Mouse (Mus musculus): ENCODE measurements around the gene Pcgf6. TPM values are rescaled to one million over a fixed set of nuclear protein-coding genes. Genes with fewer than 3 reads are reported as not detected.

The Pcgf6 gene
- polyA plus RNA-seq, 1 experiment from 2014 or later, result 33.7 TPM

DNA sequence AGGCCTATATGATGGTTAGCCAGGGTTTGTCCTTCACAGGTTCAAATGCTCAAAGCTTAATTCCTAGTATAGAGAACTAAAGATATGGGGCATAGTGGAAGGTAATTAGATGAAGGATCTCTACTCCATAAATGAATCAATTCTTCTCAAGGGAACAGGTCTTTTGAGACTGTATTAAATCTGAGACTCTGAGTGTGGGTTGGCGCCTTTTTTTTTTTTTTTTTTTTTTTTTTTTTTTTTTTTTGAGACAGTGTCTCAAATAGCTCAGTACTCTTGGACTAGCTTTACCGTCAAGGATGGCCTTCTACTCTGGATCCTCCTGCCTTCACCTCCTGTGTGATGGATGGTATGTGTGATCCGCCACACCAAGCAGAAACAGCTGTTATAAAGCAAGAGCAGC, 14.1 kb downstream of the Pcgf6 start:
- no peaks in the 10 kb centered on the region for H3K27me3 ChIP-seq (ENCODE audit: control insufficient read depth, insufficient read depth, low read length)
- H3K9ac ChIP-seq (ENCODE audit: low read length), result no peak overlapping the region
- H3K36me3 ChIP-seq (ENCODE audit: control insufficient read depth, insufficient read depth, low read length), result peaks cover 12% of the 10 kb centered on the region; the same call in 1 of the 2 replicates
- no peak overlapping the region for H3K27ac ChIP-seq (ENCODE audit: low read depth, low read length)
- ATAC-seq (ENCODE audit: low FRiP score), result no peak
- WGBS, result 94% methylated on average over 3 of the region's 3 CpGs
- H3K4me3 ChIP-seq (ENCODE audit: low read depth, low read length), result no peak overlapping the region
- H3K4me2 ChIP-seq, result no peak overlapping the region
- H3K9me3 ChIP-seq (ENCODE audit: control insufficient read depth, low read length), result no peaks in the 10 kb centered on the region
- DNase-seq (ENCODE audit: low spot score, missing footprints), result no peak
- H3K4me1 ChIP-seq (ENCODE audit: control insufficient read depth, insufficient read depth, low read length), result no peaks in the 10 kb centered on the region

GRCm38 (mm10) chr19:47034916-47035315, 15.8 kb downstream of the Pcgf6 start:
- peaks cover 12% of the 10 kb centered on the region; the same call in 1 of the 2 replicates for H3K36me3 ChIP-seq (ENCODE audit: control insufficient read depth, insufficient read depth, low read length)

DNA sequence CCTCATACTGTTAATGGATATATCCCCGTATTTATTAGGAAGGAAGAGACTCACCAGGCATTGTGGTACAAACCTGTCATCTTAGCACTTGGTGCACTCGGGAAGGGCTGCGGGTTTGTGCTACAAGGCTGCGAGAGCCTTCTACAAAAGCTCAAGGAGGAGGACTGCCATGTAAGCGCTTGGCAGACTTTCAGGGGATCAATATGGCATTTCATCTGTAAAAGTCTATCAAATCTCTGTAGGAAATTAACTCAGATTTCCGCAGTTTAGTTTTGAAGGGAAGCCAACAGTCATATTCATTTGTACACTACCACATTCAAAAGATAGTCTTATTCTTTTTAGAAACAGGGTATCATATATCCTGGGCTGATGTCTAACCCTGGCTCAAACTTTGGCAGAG, 18.9 kb downstream of the Pcgf6 start:
- no peak for DNase-seq (ENCODE audit: low spot score, missing footprints)
- ATAC-seq (ENCODE audit: low FRiP score), result no peak
- no peaks in the 10 kb centered on the region for H3K27me3 ChIP-seq (ENCODE audit: control insufficient read depth, insufficient read depth, low read length)

More at GRCm38 (mm10) chr19:47034916-47035315, 15.8 kb downstream of the Pcgf6 start:
- no peak for ATAC-seq (ENCODE audit: low FRiP score)
- Histone ChIP-seq H3K27ac (ENCODE audit: low read depth, low read length) (no peak overlapping the region), H3K9ac (ENCODE audit: low read length) (no peak overlapping the region), H3K4me2 (no peak overlapping the region), H3K27me3 (ENCODE audit: control insufficient read depth, insufficient read depth, low read length) (no peaks in the 10 kb centered on the region), H3K9me3 (ENCODE audit: control insufficient read depth, low read length) (no peaks in the 10 kb centered on the region), H3K4me1 (ENCODE audit: control insufficient read depth, insufficient read depth, low read length) (no peaks in the 10 kb centered on the region), H3K4me3 (ENCODE audit: low read depth, low read length) (no peak overlapping the region)
- peak; percentile 14 for DNase-seq (ENCODE audit: low spot score, missing footprints)
- WGBS, result 93% methylated on average over 4 of the region's 4 CpGs

DNA sequence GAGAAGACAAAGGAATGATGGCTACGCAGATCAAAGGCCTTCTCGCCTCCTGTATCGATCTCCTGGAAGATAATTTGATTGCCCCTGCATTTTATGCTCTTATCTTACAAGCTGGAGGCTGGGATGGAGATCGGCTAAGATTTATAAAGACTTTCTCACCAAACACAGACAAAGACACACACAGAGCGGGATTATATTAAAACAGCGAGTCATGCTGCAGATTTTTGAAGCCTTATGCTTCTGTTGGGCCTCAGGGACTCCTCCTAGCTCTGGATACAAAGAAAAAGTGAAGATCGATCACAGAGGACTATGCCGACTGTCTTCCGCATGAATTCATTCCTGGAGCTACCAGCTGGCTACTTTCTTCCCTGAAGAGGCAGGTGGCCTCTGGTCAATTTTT, 20.9 kb downstream of the Pcgf6 start:
- 69% methylated on average over 9 of the region's 9 CpGs for WGBS
- DNase-seq (ENCODE audit: low spot score, missing footprints) (no peak), ATAC-seq (ENCODE audit: low FRiP score) (no peak)
- Histone ChIP-seq H3K4me2 (no peak overlapping the region), H3K27ac (ENCODE audit: low read depth, low read length) (peak overlapping the region; percentile 62; the same call in 1 of the 2 replicates), H3K4me3 (ENCODE audit: low read depth, low read length) (no peak overlapping the region), H3K36me3 (ENCODE audit: control insufficient read depth, insufficient read depth, low read length) (peaks cover 3% of the 10 kb centered on the region; the same call in 1 of the 2 replicates), H3K27me3 (ENCODE audit: control insufficient read depth, insufficient read depth, low read length) (no peaks in the 10 kb centered on the region), H3K9ac (ENCODE audit: low read length) (no peak overlapping the region; the same call in 1 of the 2 replicates), H3K4me1 (ENCODE audit: control insufficient read depth, insufficient read depth, low read length) (no peaks in the 10 kb centered on the region), H3K9me3 (ENCODE audit: control insufficient read depth, low read length) (no peaks in the 10 kb centered on the region)

More for the DNA sequence above, 18.9 kb downstream of the Pcgf6 start:
- Histone ChIP-seq H3K4me2 (no peak overlapping the region), H3K4me1 (ENCODE audit: control insufficient read depth, insufficient read depth, low read length) (no peaks in the 10 kb centered on the region), H3K4me3 (ENCODE audit: low read depth, low read length) (no peak overlapping the region), H3K27ac (ENCODE audit: low read depth, low read length) (no peak overlapping the region), H3K9ac (ENCODE audit: low read length) (no peak overlapping the region), H3K9me3 (ENCODE audit: control insufficient read depth, low read length) (no peaks in the 10 kb centered on the region), H3K36me3 (ENCODE audit: control insufficient read depth, insufficient read depth, low read length) (peaks cover 6% of the 10 kb centered on the region; the same call in 1 of the 2 replicates)
- WGBS, result 94% methylated on average over 6 of the region's 6 CpGs

DNA sequence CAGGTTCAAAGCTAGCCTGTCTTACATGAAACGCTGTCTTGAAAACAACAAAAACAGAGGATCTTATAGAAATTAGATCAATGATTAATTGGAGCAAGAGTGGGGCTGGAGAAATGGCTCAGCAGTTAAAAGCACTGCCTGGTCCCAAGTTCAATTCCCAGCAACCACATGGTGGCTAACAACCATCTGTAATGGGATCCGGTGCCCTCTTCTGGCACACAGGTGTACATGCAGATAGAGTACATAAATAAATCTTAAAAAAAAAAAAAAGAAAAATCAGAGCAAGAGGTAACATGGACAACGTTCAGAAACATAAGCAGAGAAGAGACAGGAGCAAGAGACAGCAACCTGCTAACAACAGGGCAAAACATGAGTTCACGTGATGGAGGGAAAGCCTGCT, 24.2 kb downstream of the Pcgf6 start:
- Histone ChIP-seq H3K27ac (ENCODE audit: low read depth, low read length) (no peak overlapping the region), H3K4me1 (ENCODE audit: control insufficient read depth, insufficient read depth, low read length) (no peaks in the 10 kb centered on the region), H3K27me3 (ENCODE audit: control insufficient read depth, insufficient read depth, low read length) (no peaks in the 10 kb centered on the region), H3K36me3 (ENCODE audit: control insufficient read depth, insufficient read depth, low read length) (no peaks in the 10 kb centered on the region), H3K9me3 (ENCODE audit: control insufficient read depth, low read length) (no peaks in the 10 kb centered on the region), H3K9ac (ENCODE audit: low read length) (no peak overlapping the region), H3K4me3 (ENCODE audit: low read depth, low read length) (no peak overlapping the region), H3K4me2 (no peak overlapping the region)
- ATAC-seq (ENCODE audit: low FRiP score), result no peak
- no peak for DNase-seq (ENCODE audit: low spot score, missing footprints)
- 85% methylated on average over 4 of the region's 4 CpGs for WGBS

GRCm38 (mm10) chr19:47024954-47025353, 25.8 kb downstream of the Pcgf6 start:
- WGBS, result 92% methylated on average over 10 of the region's 10 CpGs

GRCm38 (mm10) chr19:47023546-47023945, 27.2 kb downstream of the Pcgf6 start:
- WGBS, result 90% methylated on average over 13 of the region's 13 CpGs
- Histone ChIP-seq H3K4me1 (ENCODE audit: control insufficient read depth, insufficient read depth, low read length) (peaks cover 2% of the 10 kb centered on the region; the same call in 1 of the 2 replicates), H3K36me3 (ENCODE audit: control insufficient read depth, insufficient read depth, low read length) (no peaks in the 10 kb centered on the region), H3K9ac (ENCODE audit: low read length) (no peak overlapping the region), H3K4me2 (no peak overlapping the region), H3K4me3 (ENCODE audit: low read depth, low read length) (no peak overlapping the region), H3K9me3 (ENCODE audit: control insufficient read depth, low read length) (no peaks in the 10 kb centered on the region), H3K27me3 (ENCODE audit: control insufficient read depth, insufficient read depth, low read length) (no peaks in the 10 kb centered on the region), H3K27ac (ENCODE audit: low read depth, low read length) (no peak overlapping the region)
- ATAC-seq (ENCODE audit: low FRiP score) (no peak), DNase-seq (ENCODE audit: low spot score, missing footprints) (no peak)

More at GRCm38 (mm10) chr19:47024954-47025353, 25.8 kb downstream of the Pcgf6 start:
- Histone ChIP-seq H3K36me3 (ENCODE audit: control insufficient read depth, insufficient read depth, low read length) (no peaks in the 10 kb centered on the region), H3K9ac (ENCODE audit: low read length) (no peak overlapping the region), H3K27ac (ENCODE audit: low read depth, low read length) (no peak overlapping the region), H3K4me1 (ENCODE audit: control insufficient read depth, insufficient read depth, low read length) (no peaks in the 10 kb centered on the region; the same call in 1 of the 2 replicates), H3K4me3 (ENCODE audit: low read depth, low read length) (no peak overlapping the region), H3K27me3 (ENCODE audit: control insufficient read depth, insufficient read depth, low read length) (no peaks in the 10 kb centered on the region), H3K4me2 (no peak overlapping the region), H3K9me3 (ENCODE audit: control insufficient read depth, low read length) (no peaks in the 10 kb centered on the region)
- no peak for ATAC-seq (ENCODE audit: low FRiP score)
- DNase-seq (ENCODE audit: low spot score, missing footprints), result no peak

GRCm38 (mm10) chr19:47022709-47023108, 28.0 kb downstream of the Pcgf6 start:
- Histone ChIP-seq H3K9ac (ENCODE audit: low read length) (no peak overlapping the region), H3K27me3 (ENCODE audit: control insufficient read depth, insufficient read depth, low read length) (no peaks in the 10 kb centered on the region), H3K9me3 (ENCODE audit: control insufficient read depth, low read length) (no peaks in the 10 kb centered on the region), H3K4me2 (no peak overlapping the region), H3K4me1 (ENCODE audit: control insufficient read depth, insufficient read depth, low read length) (peaks cover 2% of the 10 kb centered on the region; the same call in 1 of the 2 replicates), H3K4me3 (ENCODE audit: low read depth, low read length) (no peak overlapping the region), H3K36me3 (ENCODE audit: control insufficient read depth, insufficient read depth, low read length) (no peaks in the 10 kb centered on the region), H3K27ac (ENCODE audit: low read depth, low read length) (no peak overlapping the region)
- no peak for DNase-seq (ENCODE audit: low spot score, missing footprints)
- ATAC-seq (ENCODE audit: low FRiP score), result no peak
- WGBS, result 91% methylated on average over 4 of the region's 4 CpGs

DNA sequence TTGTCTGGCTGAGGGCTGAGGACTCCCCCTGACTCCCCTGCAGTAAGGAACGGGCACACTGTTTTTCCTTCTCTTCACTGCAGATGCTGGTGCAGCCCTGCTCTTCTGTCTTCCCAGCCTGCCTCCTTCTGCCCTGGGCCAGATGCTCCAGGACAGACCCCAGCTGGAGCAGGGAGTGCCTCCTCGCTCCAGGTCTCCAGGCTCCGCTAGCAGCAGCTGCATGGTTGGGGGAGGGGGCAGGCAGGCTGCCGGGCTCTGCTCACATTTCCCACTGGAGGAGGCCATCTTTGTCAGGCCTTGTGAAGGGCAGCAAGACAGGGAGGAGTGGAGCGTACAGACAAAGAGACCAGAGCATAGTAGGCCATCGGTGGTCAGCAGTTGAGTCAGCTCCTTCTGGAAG, 31.4 kb downstream of the Pcgf6 start:
- WGBS, result 22% methylated on average over 6 of the region's 6 CpGs
- H3K27me3 ChIP-seq (ENCODE audit: control insufficient read depth, insufficient read depth, low read length), result peaks cover 20% of the 10 kb centered on the region
- no peaks in the 10 kb centered on the region for H3K9me3 ChIP-seq (ENCODE audit: control insufficient read depth, low read length)
- H3K4me3 ChIP-seq (ENCODE audit: low read depth, low read length), result peak overlapping the region; percentile 27
- peaks cover 13% of the 10 kb centered on the region for H3K4me1 ChIP-seq (ENCODE audit: control insufficient read depth, insufficient read depth, low read length)
- H3K4me2 ChIP-seq, result peak overlapping the region; percentile 41
- H3K27ac ChIP-seq (ENCODE audit: low read depth, low read length), result peak overlapping the region; percentile 47
- ATAC-seq (ENCODE audit: low FRiP score) (peak; percentile 67), DNase-seq (ENCODE audit: low spot score, missing footprints) (no peak)
- H3K36me3 ChIP-seq (ENCODE audit: control insufficient read depth, insufficient read depth, low read length), result no peaks in the 10 kb centered on the region
- H3K9ac ChIP-seq (ENCODE audit: low read length), result peak overlapping the region; percentile 42; the same call in 1 of the 2 replicates
